ENCODE assay signal across 32 mouse cellular contexts in genomic region chr7:139572665-139573064, GRCm38 (mm10). TPM values are rescaled to one million over a fixed set of nuclear protein-coding genes. Genes with fewer than 3 reads are reported as not detected.
DNase-seq lines count a peak whose midpoint lies in the region; ATAC-seq and TF ChIP-seq lines count a peak whose summit lies in the region.
"Had no signal": no experiment of that assay in that cellular context is flagged by ENCODE, and none has a peak within 500 bp of the region (broad histone marks: within the 10 kb centered on the region; RNA-seq: fewer than 3 reads in every experiment).

No protein-coding gene starts in this region.

- no peak overlapping the region for H3K4me2 ChIP-seq in hindbrain, postnatal 0 days (ENCODE audit: low read depth, low read length)
- no peak overlapping the region for H3K4me2 ChIP-seq in hindbrain, embryonic 12.5 days (replicated peaks)
- H3K4me2 ChIP-seq in stomach, embryonic 15.5 days, result no peak overlapping the region
- H3K4me2 ChIP-seq: embryonic facial prominence, embryonic 12.5 days; forebrain, embryonic 15.5 days; heart, embryonic 12.5 days; hindbrain, embryonic 14.5 days; limb, embryonic 12.5 days; liver, embryonic 15.5 days; lung, embryonic 14.5 days; midbrain, embryonic 11.5 days had no signal

- H3K4me3 ChIP-seq in hindbrain, postnatal 0 days (ENCODE audit: low read length), result no peak overlapping the region
- no peak overlapping the region for H3K4me3 ChIP-seq in hindbrain, embryonic 12.5 days
- no peak overlapping the region for H3K4me3 ChIP-seq in left cerebral cortex, adult 2 months
- no peak overlapping the region for H3K4me3 ChIP-seq in stomach, embryonic 15.5 days (replicated peaks)
- H3K4me3 ChIP-seq: embryonic facial prominence, embryonic 12.5 days; forebrain, embryonic 15.5 days; gastrocnemius, adult 2 months; heart, adult 2 months; heart, embryonic 12.5 days; limb, embryonic 12.5 days; liver, embryonic 15.5 days had no signal

- H3K4me1 ChIP-seq in hindbrain, postnatal 0 days (ENCODE audit: insufficient read depth, low read length), result no peaks in the 10 kb centered on the region
- H3K4me1 ChIP-seq in hindbrain, embryonic 12.5 days, result peaks cover 9% of the 10 kb centered on the region
- H3K4me1 ChIP-seq in stomach, embryonic 15.5 days, result no peaks in the 10 kb centered on the region
- H3K4me1 ChIP-seq: embryonic facial prominence, embryonic 12.5 days; forebrain, embryonic 15.5 days; heart, embryonic 12.5 days; limb, embryonic 12.5 days; liver, embryonic 15.5 days had no signal

- 86% methylated on average over 3 of the region's 3 CpGs for WGBS in hindbrain, postnatal 0 days
- 81% methylated on average over 3 of the region's 3 CpGs for WGBS in hindbrain, embryonic 12.5 days
- 51% methylated on average over 3 of the region's 3 CpGs for WGBS in stomach, embryonic 15.5 days

- no peak overlapping the region for H3K27ac ChIP-seq in hindbrain, postnatal 0 days
- H3K27ac ChIP-seq in hindbrain, embryonic 12.5 days, result no peak overlapping the region
- H3K27ac ChIP-seq in left cerebral cortex, adult 2 months, result peak overlapping the region; percentile 28; the same call in 1 of the 2 replicates
- 0 out of 2 replicates have a peak overlapping the region, but pooled peaks have one; percentile 36 for H3K27ac ChIP-seq in stomach, embryonic 15.5 days
- H3K27ac ChIP-seq: embryonic facial prominence, embryonic 12.5 days; forebrain, embryonic 15.5 days; gastrocnemius, adult 2 months; heart, adult 2 months; hindbrain, embryonic 14.5 days; limb, embryonic 12.5 days; liver, embryonic 15.5 days had no signal

- TF ChIP-seq CTCF in hindbrain, postnatal 0 days (IDR thresholded peaks at IDR 0.05; ENCODE audit: low read depth), result no peak
- no peak for TF ChIP-seq CTCF in left cerebral cortex, adult 2 months (IDR thresholded peaks at IDR 0.05)

- no peaks in the 10 kb centered on the region for H3K9me3 ChIP-seq in hindbrain, postnatal 0 days (ENCODE audit: low read length)
- no peaks in the 10 kb centered on the region for H3K9me3 ChIP-seq in hindbrain, embryonic 12.5 days (replicated peaks)
- no peaks in the 10 kb centered on the region for H3K9me3 ChIP-seq in stomach, embryonic 15.5 days
- H3K9me3 ChIP-seq: embryonic facial prominence, embryonic 12.5 days; forebrain, embryonic 15.5 days; heart, embryonic 12.5 days; limb, embryonic 12.5 days; liver, embryonic 15.5 days had no signal

- H3K9ac ChIP-seq in hindbrain, postnatal 0 days (replicated peaks; ENCODE audit: low read length), result no peak overlapping the region
- no peak overlapping the region for H3K9ac ChIP-seq in hindbrain, embryonic 12.5 days
- H3K9ac ChIP-seq in stomach, embryonic 15.5 days, result no peak overlapping the region
- H3K9ac ChIP-seq: embryonic facial prominence, embryonic 12.5 days; forebrain, embryonic 15.5 days; heart, embryonic 12.5 days; hindbrain, embryonic 14.5 days; limb, embryonic 12.5 days; liver, embryonic 15.5 days; lung, embryonic 14.5 days had no signal

- peak; percentile 49; the same call in 1 of the 2 replicates for ATAC-seq in hindbrain, postnatal 0 days
- ATAC-seq in hindbrain, embryonic 12.5 days (ENCODE audit: low FRiP score), result no peak
- ATAC-seq in stomach, embryonic 15.5 days (ENCODE audit: insufficient read depth, low FRiP score, low read depth), result peak; percentile 87
- ATAC-seq: CD4-positive, CD25-positive, alpha-beta regulatory T cell, adult 4 months; forebrain, embryonic 15.5 days; inflammation-experienced regulatory T-cells, adult 6 months; midbrain, embryonic 16.5 days had no signal

- peaks cover 5% of the 10 kb centered on the region for H3K27me3 ChIP-seq in hindbrain, postnatal 0 days (ENCODE audit: insufficient read depth, low read length)
- H3K27me3 ChIP-seq in hindbrain, embryonic 12.5 days, result peaks cover 57% of the 10 kb centered on the region
- H3K27me3 ChIP-seq in stomach, embryonic 15.5 days (replicated peaks), result no peaks in the 10 kb centered on the region
- H3K27me3 ChIP-seq: embryonic facial prominence, embryonic 12.5 days; liver, embryonic 15.5 days had no signal

- no peak for DNase-seq in hindbrain, postnatal 0 days (ENCODE audit: low spot score)
- DNase-seq in left cerebral cortex, adult 2 months (ENCODE audit: extremely low spot score in 1 of 2, low spot score in 2 of 2), result no peak
- no peak for DNase-seq in left cerebral cortex, postnatal 36 days (ENCODE audit: low spot score in 2 of 2)
- DNase-seq in adrenal gland, postnatal 10 days, result no peak
- no peak for DNase-seq in thymus, postnatal 0 days (ENCODE audit: low spot score)
- DNase-seq: adrenal gland, postnatal 36 days; cerebellum, adult 9-10 months; cerebellum, postnatal 36 days; gastrocnemius, adult 2 months; heart, adult 2 months; heart, postnatal 4 days; kidney, adult 8-10 months; kidney, postnatal 10 days; lung, embryonic 14.5 days; right cerebral cortex, postnatal 25 days; thymus, postnatal 25 days had no signal

- intact Hi-C loops in left cerebral cortex, adult 2 months (cut with DNase I), result no loop called here
- intact Hi-C loops in left cerebral cortex, postnatal 36 days (cut with DNase I), result no loop called here

- no peaks in the 10 kb centered on the region for H3K36me3 ChIP-seq in hindbrain, postnatal 0 days (ENCODE audit: insufficient read depth, low read length)
- peaks cover 7% of the 10 kb centered on the region for H3K36me3 ChIP-seq in hindbrain, embryonic 12.5 days
- peaks cover 17% of the 10 kb centered on the region; the same call in 1 of the 2 replicates for H3K36me3 ChIP-seq in stomach, embryonic 15.5 days
- H3K36me3 ChIP-seq: forebrain, embryonic 15.5 days; liver, embryonic 15.5 days had no signal

RNA-seq across cellular contexts. Expression of gene Nkx6-2, which starts 9.9 kb away (rescaled TPM):
- 18.8 and 23.2 TPM in 2 replicates for total RNA-seq in hindbrain, postnatal 0 days (2014; rRNA removed)
- 17.4 and 20.0 TPM in 2 replicates for polyA plus RNA-seq in hindbrain, postnatal 0 days (2015; fragmentation: Nextera tagmentation; extraction: Ambion mirVana)
- polyA plus RNA-seq in hindbrain, embryonic 12.5 days (2016; fragmentation: Nextera tagmentation; extraction: Ambion mirVana), result 17.9 and 19.1 TPM in 2 replicates
- total RNA-seq in left cerebral cortex, adult 2 months (2021), result 1 to 10 TPM; 5.2 to 6.5 TPM
- total RNA-seq in left cerebral cortex, postnatal 36 days (2021), result 10 to 100 TPM in 1 of 2 experiments, 1 to 10 TPM in 1; 8.5 to 11.3 TPM
- 6.0 and 8.2 TPM in 2 replicates for polyA plus RNA-seq in stomach, embryonic 15.5 days (2015; fragmentation: Nextera tagmentation; extraction: Ambion mirVana)
- total RNA-seq in adrenal gland, postnatal 10 days (2021), result not detected
- polyA plus RNA-seq in thymus, postnatal 0 days (2015; fragmentation: Nextera tagmentation; extraction: Ambion mirVana), result 2.5 and 2.9 TPM in 2 replicates
- total RNA-seq: adrenal gland, postnatal 36 days; gastrocnemius, adult 2 months; liver, adult 2 months; megakaryocyte, adult 5-6 weeks; neutrophil, adult 5-6 weeks had no signal
- polyA plus RNA-seq: CD4-positive, CD25-positive, alpha-beta regulatory T cell, adult 4 months; heart, embryonic 12.5 days; inflammation-experienced regulatory T-cells, adult 6 months; large intestine, adult 2 months; limb, embryonic 12.5 days; liver, adult 2 months; liver, embryonic 15.5 days; lung, embryonic 14.5 days had no signal

Comparison
In these comparisons a context has a peak if more than half of its experiments do, and no peak if none do; other contexts are left out.
1. H3K27ac ChIP-seq: peak in left cerebral cortex, adult 2 months (single experiment) and stomach, embryonic 15.5 days (single experiment); none in hindbrain, postnatal 0 days (single experiment) and hindbrain, embryonic 12.5 days (single experiment).
2. RNA of gene Nkx6-2, which starts 9.9 kb away (total RNA-seq): 18.8 to 23.2 TPM in hindbrain, postnatal 0 days, 8.5 to 11.3 TPM in left cerebral cortex, postnatal 36 days and 5.2 to 6.5 TPM in left cerebral cortex, adult 2 months; not detected in adrenal gland, postnatal 10 days; every median in the first group is over 4 times any median in the second.